Mouse (Mus musculus): ENCODE results near the gene Ctbp1.

Ctbp1 gene

DNA sequence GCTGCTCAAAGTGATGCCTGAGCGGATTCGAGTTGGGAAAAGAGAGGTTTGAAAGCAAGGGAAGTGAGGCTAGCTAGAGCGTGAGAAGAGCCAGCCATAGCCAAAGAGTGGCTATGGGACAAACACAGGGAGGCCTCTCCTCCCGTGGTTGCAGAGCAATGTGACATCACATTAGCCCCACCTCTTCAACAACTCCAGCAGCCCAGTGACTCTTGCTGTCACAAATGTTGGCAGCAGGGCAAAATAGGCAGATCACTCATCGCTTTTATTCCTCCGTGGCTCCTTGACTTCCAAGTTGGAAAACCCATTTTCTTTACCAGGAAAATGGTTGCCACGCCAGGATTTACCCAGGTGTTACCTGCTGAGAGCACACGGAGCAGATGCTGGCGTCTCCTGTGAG is 67.7 kb downstream of the Ctbp1 start:
- no peak for DNase-seq

DNA sequence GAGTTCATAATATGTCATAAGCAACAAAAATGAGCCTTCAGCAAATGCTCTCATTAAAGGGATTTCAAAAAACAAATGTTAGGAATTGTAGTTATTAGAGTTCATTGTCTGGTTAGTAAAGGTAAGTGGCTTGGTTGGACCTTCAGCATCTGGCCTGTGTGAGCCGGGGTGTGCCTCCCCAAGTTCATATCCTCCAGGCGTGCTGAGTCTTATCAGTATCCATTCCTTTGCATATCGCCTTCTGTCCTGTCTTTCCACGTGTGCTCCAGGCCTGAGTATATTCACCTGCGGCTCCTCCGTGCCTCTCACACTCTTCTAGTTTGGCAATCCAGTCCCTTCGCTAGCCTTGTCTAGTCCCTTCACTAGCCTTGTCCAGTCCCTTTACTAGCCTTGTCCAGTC is 68.5 kb downstream of the Ctbp1 start:
- DNase-seq, result no peak

DNA sequence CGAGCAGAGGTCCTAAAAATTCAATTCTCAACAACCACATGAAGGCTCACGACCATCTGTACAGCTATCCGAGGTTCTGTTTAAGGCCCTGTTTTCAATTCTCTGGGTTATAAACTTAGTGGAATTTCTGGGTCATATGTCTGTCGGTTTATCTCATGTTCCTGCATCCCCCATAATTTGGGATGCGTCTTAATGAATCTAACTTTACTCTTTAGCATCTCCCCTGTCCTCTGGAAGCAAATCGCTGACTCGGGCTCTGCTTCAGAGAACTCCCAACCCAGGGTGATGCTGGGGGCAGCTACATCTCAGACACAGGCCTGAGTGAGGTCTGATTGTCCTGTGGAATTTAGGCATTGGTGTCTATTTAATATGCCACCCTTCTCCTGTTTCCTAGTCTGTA is 70.5 kb downstream of the Ctbp1 start:
- DNase-seq, result no peak

DNA sequence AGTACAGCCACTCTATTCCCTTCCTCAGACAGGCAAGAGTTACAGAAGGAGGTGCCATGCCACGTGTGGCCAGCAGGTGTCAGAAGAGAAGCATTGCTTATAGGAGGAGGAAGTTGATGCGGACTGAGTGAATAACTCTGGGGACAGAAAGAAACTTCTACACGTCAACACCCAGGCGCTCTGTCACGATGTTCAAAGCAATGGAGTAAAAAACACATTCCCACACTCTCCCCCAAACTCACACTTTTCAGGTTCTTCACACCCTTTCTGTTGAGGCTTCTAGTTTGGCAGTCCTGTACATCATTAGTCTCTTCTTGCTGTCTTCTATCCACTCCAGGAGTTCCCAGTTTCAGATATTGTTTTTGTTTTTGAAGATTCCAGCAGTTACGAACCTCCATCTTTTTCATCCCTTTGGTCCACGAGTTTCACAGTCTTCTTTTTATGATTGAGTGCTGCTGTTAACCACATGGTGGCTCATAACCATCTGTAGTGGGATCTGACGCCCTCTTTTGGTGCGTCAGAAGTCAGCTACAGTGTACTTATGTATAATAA is 71.0 kb downstream of the Ctbp1 start:
- peak; percentile 36 to 37 for DNase-seq

DNA sequence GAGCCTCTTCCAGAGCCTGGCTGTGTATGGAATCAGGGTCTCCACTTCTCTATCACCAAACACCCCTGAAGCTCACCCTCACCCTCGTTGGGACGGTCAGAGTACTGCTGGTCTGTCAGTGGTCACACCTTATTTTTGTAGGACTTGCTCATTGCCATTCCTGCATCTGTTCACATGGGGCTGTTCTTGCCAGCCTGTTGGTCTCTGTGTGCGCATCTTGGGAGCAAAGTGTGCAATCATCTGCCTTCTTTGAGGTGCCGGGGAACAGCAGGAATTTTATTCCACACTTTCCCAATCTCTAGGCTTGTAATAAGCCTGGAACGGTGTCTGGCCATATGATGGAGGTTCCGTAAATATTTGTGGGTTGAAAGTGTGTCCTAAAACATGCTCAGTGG is 71.6 kb downstream of the Ctbp1 start:
- no peak for DNase-seq

DNA sequence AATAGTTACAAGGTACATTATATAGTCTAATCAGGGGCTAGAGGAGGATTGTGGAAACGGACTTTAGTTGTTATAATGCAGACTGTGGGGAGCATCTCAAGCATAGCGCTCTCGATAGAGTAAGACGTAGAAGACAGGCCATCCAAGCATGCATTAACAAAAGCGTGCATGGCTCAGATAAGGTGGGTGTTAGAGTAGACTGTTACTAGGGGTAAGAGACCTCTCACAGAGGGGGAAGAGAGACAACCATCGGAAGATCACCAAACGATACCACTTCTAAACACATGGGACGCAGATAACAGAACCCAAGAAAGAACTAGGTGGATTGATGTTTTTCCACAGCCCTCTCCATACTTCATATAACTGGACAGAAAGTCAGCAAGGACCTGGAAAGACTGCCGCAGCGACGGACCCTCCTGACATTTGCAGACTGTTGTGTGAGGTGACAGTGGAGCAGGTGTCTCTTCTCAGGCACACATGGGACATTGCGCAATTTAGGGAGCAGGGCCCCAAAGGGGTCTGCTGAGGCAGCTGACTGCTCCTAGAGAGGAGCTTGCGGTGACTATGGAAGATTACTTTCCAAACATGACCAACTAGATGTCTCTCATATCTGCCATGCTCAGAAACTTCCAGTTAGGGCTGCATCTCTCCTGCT is 72.2 kb downstream of the Ctbp1 start:
- no peak for DNase-seq

DNA sequence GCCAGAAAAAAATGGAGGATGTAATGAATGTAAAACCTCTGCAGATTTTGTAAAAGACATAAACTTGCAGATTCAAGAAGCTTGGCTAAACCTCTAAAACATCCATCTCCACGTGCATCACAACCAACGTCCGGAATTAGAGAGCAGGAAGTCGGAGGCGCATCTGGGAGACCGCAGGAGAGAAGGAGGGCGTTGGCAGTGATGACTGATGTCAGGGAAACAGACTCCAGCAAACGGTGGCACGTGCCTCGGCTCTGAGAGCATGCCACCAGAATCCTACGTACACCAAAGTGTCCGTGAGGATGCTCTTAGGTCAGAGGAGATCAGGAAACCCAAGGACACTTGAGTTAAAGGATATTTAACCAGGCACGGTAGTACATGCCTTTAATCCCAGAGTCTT is 73.1 kb downstream of the Ctbp1 start:
- DNase-seq, result no peak

DNA sequence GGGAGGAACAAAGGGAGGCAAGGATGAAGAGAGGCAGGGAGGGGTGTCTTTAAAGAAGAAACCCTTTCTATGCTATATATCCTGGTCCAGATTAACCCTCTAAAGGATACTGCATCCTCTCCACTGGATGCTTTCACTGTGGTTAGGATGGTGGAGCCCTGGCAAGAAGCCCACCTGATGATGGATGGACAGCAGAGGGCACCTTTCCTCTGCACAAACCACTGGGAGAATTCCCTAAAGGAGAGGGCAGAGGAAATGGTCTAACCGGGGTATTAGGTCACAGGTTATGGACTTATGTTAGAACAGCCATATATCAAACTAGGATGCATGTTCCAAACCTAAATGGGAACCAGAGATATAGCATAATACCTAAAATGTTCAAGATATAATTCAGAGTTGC is 74.7 kb downstream of the Ctbp1 start:
- no peak for DNase-seq
